Mouse (Mus musculus): Measurements from ENCODE around the gene Slc7a14. TPM values are rescaled to one million over a fixed set of nuclear protein-coding genes. Genes with fewer than 3 reads are reported as not detected.

The Slc7a14 gene
- 4.1 and 4.3 TPM in 2 replicates for polyA plus RNA-seq (2015; fragmentation: Nextera tagmentation; extraction: Ambion mirVana)

DNA sequence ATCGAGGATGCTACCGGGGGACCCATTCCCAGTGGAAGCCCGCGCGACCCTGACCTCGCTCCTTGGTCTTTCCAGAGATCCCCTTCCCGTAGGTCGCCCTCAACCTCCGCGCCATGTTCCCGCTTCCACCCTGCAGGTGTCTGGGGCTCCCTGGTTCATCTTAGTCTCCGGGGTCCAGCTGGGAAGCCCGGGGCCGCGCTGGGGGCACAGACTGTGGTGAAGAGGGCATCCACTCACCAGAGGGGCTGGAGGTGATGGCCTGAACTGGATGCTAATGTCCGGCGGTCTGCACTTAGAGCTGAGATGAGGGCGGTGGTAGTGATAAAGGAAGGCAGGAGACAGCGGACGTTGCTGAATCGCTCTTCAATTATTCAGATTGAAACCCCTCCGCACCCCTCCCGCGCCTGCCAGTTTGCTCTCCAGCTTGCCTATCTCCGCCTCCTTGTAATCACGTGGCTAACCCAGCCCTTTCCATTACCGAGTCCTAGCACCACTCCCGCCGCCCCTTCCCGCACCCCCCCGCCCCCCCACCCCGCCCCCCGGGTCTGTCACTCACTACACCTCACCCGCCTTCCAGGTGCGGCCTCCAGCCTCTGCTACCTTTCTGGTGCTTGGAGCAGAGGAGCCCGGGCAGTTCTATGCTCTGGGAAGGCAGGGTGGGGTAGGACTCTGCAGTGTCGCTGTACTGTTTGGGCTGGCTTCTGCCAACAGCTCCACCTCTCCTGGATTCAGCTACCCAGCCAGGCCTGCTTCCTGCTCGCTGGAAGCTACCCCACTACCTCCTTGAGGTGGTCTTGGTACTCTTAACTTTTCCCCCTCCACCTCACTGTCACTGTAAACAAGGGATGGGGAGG is at the start of gene Slc7a14:
Slc7a14 (minus strand) TSS at position 445 of the 854 bp plus-strand sequence.
- ATAC-seq (ENCODE audit: low read depth): peak; percentile 94
- peaks cover 39% of the 10 kb centered on the region for H3K27me3 ChIP-seq
- peaks cover 24% of the 10 kb centered on the region for H3K4me1 ChIP-seq (replicated peaks)
- H3K4me2 ChIP-seq: peak within 1 kb of the TSS; percentile 80
- H3K9me3 ChIP-seq: no peaks in the 10 kb centered on the region
- H3K36me3 ChIP-seq: no peaks in the 10 kb centered on the region
- WGBS: under 1% methylated on average over 33 of the region's 38 CpGs
- peak within 1 kb of the TSS; percentile 68 for H3K4me3 ChIP-seq
- H3K9ac ChIP-seq: peak within 1 kb of the TSS; percentile 85
- peak within 1 kb of the TSS; percentile 76 for H3K27ac ChIP-seq (replicated peaks)

DNA sequence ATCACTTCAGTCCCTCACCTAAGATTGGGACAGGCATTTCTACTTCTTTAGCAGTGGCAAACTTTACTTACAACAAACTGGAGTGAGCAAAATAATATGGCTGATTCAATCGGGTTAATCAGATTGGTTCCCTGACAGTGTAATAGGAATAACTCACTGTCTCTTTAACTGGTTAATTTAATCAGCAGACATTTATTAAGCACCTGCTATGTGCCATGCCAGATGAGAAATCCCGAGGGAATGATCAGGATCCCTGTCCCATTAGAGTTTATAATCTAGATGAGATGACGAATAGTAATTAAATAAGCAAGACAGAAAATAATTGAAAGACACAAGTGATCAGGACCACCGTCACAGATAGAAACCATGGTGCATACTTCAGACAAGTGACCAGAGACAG is 36.4 kb upstream of the Slc7a14 start:
- peak; percentile 80 for ATAC-seq (ENCODE audit: low read depth)
- no peak overlapping the region for H3K9ac ChIP-seq
- H3K27me3 ChIP-seq: no peaks in the 10 kb centered on the region
- H3K4me3 ChIP-seq: no peak overlapping the region
- no peaks in the 10 kb centered on the region for H3K36me3 ChIP-seq
- no peak overlapping the region for H3K4me2 ChIP-seq
- WGBS: 54% methylated on average over 4 of the region's 4 CpGs
- H3K27ac ChIP-seq (replicated peaks): no peak overlapping the region
- peaks cover 10% of the 10 kb centered on the region; the same call in 1 of the 2 replicates for H3K4me1 ChIP-seq (replicated peaks)
- no peaks in the 10 kb centered on the region for H3K9me3 ChIP-seq

DNA sequence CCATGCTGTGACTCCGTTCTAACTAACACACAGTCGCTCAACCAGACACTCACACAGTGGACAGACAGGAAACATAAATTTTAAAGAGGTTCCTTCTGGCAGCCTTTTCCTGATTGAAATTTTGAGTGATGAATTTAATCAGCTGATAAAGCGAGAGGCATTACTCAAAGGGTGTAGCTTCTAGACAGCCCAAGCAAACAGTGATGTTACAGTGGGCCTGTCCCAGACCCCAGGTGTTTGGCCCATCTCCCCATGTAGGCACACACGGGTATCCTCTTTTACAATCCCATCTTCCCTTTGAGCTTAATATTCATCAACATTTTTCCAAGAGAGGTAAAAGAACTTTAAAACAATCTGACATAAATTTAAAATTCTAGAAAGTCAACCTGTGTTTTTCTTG is 35.6 kb upstream of the Slc7a14 start:
- Histone ChIP-seq H3K9me3 (no peaks in the 10 kb centered on the region), H3K4me2 (no peak overlapping the region), H3K36me3 (no peaks in the 10 kb centered on the region), H3K27ac (replicated peaks) (no peak overlapping the region), H3K4me3 (no peak overlapping the region), H3K4me1 (replicated peaks) (peaks cover 10% of the 10 kb centered on the region; the same call in 1 of the 2 replicates), H3K9ac (no peak overlapping the region), H3K27me3 (no peaks in the 10 kb centered on the region)
- WGBS: 49% methylated on average over 4 of the region's 4 CpGs
- ATAC-seq (ENCODE audit: low read depth): peak; percentile 67; the same call in 1 of the 2 replicates

DNA sequence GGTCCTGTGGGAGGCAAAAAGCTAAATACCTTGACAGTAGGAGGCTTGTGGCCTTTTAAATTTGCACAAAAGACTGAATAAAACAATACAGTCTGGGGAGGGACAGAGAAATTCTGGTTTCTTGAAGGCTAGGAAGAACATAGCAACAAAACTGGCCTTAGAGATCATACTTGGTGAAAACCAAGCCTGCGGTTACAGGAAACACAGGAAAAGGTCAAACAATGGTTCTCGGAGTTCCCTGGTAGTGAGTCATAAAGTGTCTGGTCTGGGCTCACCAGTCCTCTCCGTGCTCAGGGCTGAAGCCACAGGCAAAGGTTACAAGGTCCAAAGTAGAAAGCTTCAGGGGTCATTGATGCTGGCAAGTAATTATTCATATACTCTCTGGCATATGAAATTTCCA is 29.1 kb upstream of the Slc7a14 start:
- Histone ChIP-seq H3K27me3 (no peaks in the 10 kb centered on the region), H3K27ac (replicated peaks) (no peak overlapping the region), H3K9me3 (no peaks in the 10 kb centered on the region), H3K4me2 (no peak overlapping the region), H3K36me3 (no peaks in the 10 kb centered on the region), H3K4me3 (no peak overlapping the region), H3K4me1 (replicated peaks) (0 out of 2 replicates have a peak, but pooled peaks cover 3% of the 10 kb centered on the region), H3K9ac (no peak overlapping the region)
- 66% methylated on average over 3 of the region's 3 CpGs for whole genome bisulfite sequencing
- no peak for ATAC-seq (ENCODE audit: low read depth)

DNA sequence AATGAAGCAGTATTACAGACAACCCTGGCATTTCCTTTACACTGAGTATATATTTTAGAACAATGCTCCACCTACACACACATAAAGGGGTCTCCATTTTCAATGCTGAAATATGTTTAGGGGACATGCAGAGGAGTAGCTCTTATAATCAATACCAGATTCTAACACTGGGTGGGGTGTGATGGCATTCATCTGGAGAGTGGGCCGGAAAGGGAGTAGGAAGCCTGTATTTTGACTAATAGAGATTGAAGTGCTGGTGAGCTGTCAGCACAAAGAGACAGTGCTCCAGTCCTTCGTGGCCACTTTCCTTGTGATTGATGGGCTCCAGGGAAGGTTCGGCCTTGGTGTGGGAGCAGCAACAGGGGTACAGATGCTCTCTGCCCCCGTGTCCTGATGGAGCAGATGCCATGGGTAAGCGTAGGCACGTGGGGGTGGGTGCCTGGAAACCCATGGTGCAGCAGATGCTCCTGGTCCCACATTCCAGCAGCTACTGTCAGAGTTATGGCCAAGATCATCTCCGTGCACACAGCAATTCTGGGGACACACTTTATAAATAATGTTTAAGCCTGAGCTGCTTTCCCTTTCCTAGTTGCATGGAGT is 18.2 kb upstream of the Slc7a14 start:
- Histone ChIP-seq H3K36me3 (no peaks in the 10 kb centered on the region), H3K27me3 (no peaks in the 10 kb centered on the region), H3K4me2 (no peak overlapping the region), H3K4me3 (no peak overlapping the region), H3K9ac (no peak overlapping the region), H3K4me1 (replicated peaks) (no peaks in the 10 kb centered on the region), H3K27ac (replicated peaks) (no peak overlapping the region), H3K9me3 (no peaks in the 10 kb centered on the region)
- no peak for ATAC-seq (ENCODE audit: low read depth)
- 64% methylated on average over 7 of the region's 7 CpGs for WGBS

DNA sequence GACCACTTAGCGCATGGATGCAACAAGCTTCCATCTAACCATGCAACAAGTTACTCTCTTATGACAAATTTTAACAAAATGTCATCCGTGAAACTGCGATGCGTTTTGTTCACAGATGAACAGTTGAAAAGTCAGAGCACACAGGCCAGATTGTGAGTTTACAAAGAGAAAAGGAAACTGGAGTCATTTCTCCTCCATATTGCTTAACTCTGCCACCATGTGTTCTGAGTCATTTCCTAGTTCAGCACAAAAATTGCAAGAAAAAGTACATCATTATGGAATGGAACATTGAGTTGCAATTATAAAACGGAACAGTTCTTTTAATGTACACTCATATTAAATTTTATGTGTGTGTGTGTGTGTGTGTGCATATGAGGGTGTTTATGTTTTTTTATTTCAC is 17.6 kb upstream of the Slc7a14 start:
- Histone ChIP-seq H3K27ac (replicated peaks) (no peak overlapping the region), H3K36me3 (no peaks in the 10 kb centered on the region), H3K9ac (no peak overlapping the region), H3K4me1 (replicated peaks) (no peaks in the 10 kb centered on the region), H3K4me3 (no peak overlapping the region), H3K4me2 (no peak overlapping the region), H3K27me3 (no peaks in the 10 kb centered on the region), H3K9me3 (no peaks in the 10 kb centered on the region)
- WGBS: 94% methylated on average over 5 of the region's 5 CpGs
- ATAC-seq (ENCODE audit: low read depth): no peak

DNA sequence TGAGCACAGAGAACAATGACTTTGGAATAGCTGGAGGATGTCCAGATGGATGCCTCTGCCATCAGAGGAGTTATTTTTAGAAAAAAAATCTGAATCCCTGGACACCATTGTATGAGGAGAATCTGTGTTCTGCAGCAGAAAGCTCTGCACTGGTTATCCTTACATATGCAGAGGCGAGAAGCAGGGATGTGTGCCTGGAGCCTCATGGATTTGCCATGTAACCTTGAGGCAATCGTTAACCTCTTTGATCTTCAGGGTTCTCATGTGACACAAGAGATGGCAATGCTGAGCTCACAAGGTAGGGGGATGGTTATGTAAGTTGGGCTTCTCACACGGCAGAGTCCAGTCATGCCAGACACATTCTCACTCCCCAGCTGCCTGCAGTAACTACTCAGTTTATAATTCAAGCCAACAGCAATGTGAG is 14.1 kb upstream of the Slc7a14 start:
- no peak for ATAC-seq (ENCODE audit: low read depth)
- WGBS: 75% methylated on average over 3 of the region's 3 CpGs
- H3K9me3 ChIP-seq: no peaks in the 10 kb centered on the region
- no peak overlapping the region for H3K4me3 ChIP-seq
- H3K27ac ChIP-seq (replicated peaks): no peak overlapping the region
- no peaks in the 10 kb centered on the region for H3K27me3 ChIP-seq
- H3K9ac ChIP-seq: no peak overlapping the region
- no peaks in the 10 kb centered on the region for H3K4me1 ChIP-seq (replicated peaks)
- no peak overlapping the region for H3K4me2 ChIP-seq
- no peaks in the 10 kb centered on the region for H3K36me3 ChIP-seq

DNA sequence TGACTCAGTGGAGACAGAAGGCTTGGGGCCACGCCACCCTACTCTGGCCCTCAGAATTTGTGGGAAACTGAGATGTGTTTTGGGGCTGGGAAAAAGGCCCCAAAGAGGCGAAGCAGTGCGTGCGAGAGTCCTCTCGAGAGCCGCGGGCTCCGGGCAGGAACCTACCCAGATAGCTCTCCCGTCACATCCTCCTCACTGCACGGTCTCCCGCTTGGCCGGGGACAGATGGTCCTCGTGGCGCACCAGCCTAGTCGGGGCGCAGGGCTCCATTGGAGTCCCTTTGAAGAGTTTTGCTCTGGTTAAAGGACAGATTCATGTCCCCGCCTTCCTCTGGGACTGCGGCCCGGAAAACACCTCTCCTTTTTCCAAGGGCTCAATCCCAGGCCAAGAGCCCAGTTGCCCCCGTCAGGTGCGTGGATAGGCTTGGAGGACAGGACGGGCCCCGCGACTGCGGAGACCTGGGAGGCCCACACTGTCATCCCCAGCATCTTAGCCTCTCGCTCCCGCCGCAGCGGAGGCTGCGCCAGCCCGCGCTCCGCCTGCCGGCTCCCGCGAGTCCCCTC is 726 bp downstream of the Slc7a14 start:
- peak; percentile 90 for ATAC-seq (ENCODE audit: low read depth)
- no peaks in the 10 kb centered on the region for H3K9me3 ChIP-seq
- 1% methylated on average over 36 of the region's 36 CpGs for WGBS
- H3K4me2 ChIP-seq: peak overlapping the region; percentile 80
- no peaks in the 10 kb centered on the region for H3K36me3 ChIP-seq
- peaks cover 24% of the 10 kb centered on the region for H3K4me1 ChIP-seq (replicated peaks)
- H3K27ac ChIP-seq (replicated peaks): peak overlapping the region; percentile 76
- peak overlapping the region; percentile 85 for H3K9ac ChIP-seq
- H3K27me3 ChIP-seq: peaks cover 39% of the 10 kb centered on the region
- H3K4me3 ChIP-seq: peak overlapping the region; percentile 68

DNA sequence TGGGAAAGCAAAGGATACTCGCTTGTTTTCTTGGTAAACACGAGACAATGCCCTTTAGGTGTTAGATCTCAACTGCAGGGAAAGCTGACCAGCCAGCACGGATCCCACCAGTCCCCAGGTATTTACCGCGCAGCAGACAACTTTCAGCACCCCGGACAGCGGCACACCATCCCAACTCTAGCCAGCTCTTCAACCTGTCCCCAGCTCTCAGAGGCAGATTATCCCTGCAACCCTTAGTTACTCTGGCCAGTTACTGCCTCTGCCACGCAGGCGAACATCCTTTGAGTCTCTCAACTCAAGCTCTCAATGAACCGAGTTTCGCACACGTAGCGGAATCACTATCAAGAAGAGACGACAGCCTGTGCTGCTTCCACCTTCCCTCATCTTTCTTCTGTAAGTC is 1.3 kb downstream of the Slc7a14 start:
- WGBS: under 1% methylated on average over 14 of the region's 14 CpGs
- peak overlapping the region; percentile 68 for H3K4me3 ChIP-seq
- H3K27ac ChIP-seq (replicated peaks): no peak overlapping the region
- peak overlapping the region; percentile 85 for H3K9ac ChIP-seq
- ATAC-seq (ENCODE audit: low read depth): 0 out of 2 replicates have a peak, but pooled peaks have one; percentile 3
- H3K4me1 ChIP-seq (replicated peaks): peaks cover 24% of the 10 kb centered on the region
- no peaks in the 10 kb centered on the region for H3K36me3 ChIP-seq
- H3K4me2 ChIP-seq: peak overlapping the region; percentile 80
- no peaks in the 10 kb centered on the region for H3K9me3 ChIP-seq
- peaks cover 39% of the 10 kb centered on the region for H3K27me3 ChIP-seq

DNA sequence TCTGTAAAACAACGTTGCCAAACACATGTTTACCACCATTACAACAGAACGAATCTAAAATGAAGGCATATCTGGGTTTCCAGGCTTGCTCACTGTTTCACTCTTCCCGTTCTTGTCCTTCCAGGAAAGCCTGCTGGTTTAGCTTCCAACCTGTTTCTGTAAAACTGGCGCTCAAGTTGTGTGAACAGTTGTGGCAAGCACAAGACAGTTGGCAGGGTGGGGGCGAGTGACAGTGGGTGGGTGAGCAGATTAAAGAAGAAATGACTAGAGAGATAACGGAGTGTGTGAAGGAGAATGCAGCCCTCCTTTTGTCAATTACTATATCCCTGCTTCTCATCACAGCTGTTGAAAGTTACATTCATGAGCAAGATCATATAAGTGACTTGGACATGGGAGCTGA is 2.2 kb downstream of the Slc7a14 start:
- no peaks in the 10 kb centered on the region for H3K36me3 ChIP-seq
- H3K27ac ChIP-seq (replicated peaks): no peak overlapping the region
- no peak for ATAC-seq (ENCODE audit: low read depth)
- peak overlapping the region; percentile 80 for H3K4me2 ChIP-seq
- WGBS: 88% methylated on average over 6 of the region's 6 CpGs
- H3K9ac ChIP-seq: no peak overlapping the region
- H3K9me3 ChIP-seq: no peaks in the 10 kb centered on the region
- H3K4me1 ChIP-seq (replicated peaks): peaks cover 24% of the 10 kb centered on the region
- peaks cover 39% of the 10 kb centered on the region for H3K27me3 ChIP-seq
- H3K4me3 ChIP-seq: no peak overlapping the region

DNA sequence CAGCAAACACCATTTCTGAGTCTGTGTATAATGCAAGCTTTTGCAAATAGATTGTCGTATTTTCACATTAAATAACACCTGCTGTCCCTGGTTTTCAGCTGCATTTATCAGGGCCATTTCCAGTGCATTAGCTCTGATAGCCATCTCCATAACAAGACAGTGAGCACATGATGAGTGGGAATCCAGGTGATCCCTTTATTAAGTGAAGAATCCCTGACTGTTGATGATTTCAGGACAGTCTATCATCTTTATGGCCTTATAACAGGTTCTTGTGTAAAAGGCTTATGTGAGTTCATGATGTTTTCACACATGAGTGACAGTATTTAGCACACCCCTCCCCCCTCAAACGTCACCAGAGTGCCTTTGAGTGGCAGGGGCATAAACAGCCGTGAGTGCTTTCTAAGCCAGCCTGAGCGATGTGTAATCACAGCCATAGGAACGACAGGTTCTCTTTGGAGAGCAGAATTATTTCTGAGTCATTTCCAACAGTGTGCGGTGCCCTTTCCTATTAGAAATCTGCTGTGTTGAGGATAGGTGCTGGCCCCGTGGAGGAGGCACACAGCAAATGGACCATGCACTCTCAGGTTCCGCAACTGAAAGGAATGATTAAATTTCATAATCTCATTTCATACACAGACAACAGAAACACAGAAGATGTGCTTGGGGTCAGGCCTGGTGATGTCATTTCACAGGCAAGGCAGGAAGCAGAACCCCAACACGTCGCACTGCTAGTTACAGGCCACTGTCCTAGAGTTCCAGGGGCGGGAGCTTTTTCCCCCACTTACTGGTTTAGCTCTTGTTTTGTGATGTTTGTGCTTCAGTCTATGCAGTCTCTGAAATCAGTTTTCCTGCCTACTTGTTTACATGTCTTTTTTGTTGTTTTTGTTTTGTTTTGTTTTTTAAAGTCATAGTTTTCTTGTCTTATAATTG is 18.2 kb downstream of the Slc7a14 start:
- Histone ChIP-seq H3K27ac (replicated peaks) (no peak overlapping the region), H3K9me3 (no peaks in the 10 kb centered on the region), H3K4me1 (replicated peaks) (peaks cover 7% of the 10 kb centered on the region; the same call in 1 of the 2 replicates), H3K9ac (no peak overlapping the region), H3K4me3 (no peak overlapping the region), H3K27me3 (no peaks in the 10 kb centered on the region), H3K36me3 (no peaks in the 10 kb centered on the region), H3K4me2 (no peak overlapping the region)
- 69% methylated on average over 11 of the region's 11 CpGs for WGBS
- ATAC-seq (ENCODE audit: low read depth): peak; percentile 76; the same call in 1 of the 2 replicates

All from neural tube, embryonic 13.5 days (tissue).